Mouse (Mus musculus) ES-Bruce4 (cell line): ENCODE measurements around the gene Timm10. TPM values are rescaled to one million over a fixed set of nuclear protein-coding genes. Genes with fewer than 3 reads are reported as not detected.

Experiments used
- H3K27ac ChIP-seq: 2 replicates; pipeline ENCODE4 v1.5.1; 2012; ENCODE audit warnings: low read length, inconsistent platforms; ENCODE audit not compliant: insufficient read depth
- H3K27me3 ChIP-seq: 2 replicates; pipeline ENCODE4 v1.6.1; 2012; ENCODE audit warnings: mild to moderate bottlenecking, low read length, inconsistent platforms; ENCODE audit not compliant: control insufficient read depth, poor library complexity, insufficient read depth, severe bottlenecking
- H3K36me3 ChIP-seq: 2 replicates; pipeline ENCODE4 v1.6.1; 2012; ENCODE audit warnings: inconsistent platforms, mild to moderate bottlenecking, low read length, moderate library complexity; ENCODE audit not compliant: control insufficient read depth, poor library complexity, insufficient read depth, severe bottlenecking
- H3K4me1 ChIP-seq: one replicate; pipeline ENCODE4 v1.8.1; 2011; ENCODE audit warnings: low read length; ENCODE audit not compliant: control insufficient read depth, insufficient read depth
- H3K4me3 ChIP-seq: 2 replicates; pipeline ENCODE4 v1.5.1; 2011; ENCODE audit warnings: low read depth, mild to moderate bottlenecking, low read length
- H3K9ac ChIP-seq: 2 replicates; pipeline ENCODE4 v1.6.1; 2012; ENCODE audit warnings: low read depth, mild to moderate bottlenecking, inconsistent platforms; ENCODE audit not compliant: poor library complexity, severe bottlenecking
- H3K9me3 ChIP-seq: replicated peaks from 2 replicates; pipeline ENCODE4 v1.6.1; 2012; ENCODE audit warnings: mild to moderate bottlenecking, low read length, inconsistent platforms; ENCODE audit not compliant: control insufficient read depth, poor library complexity, insufficient read depth, severe bottlenecking
- CTCF ChIP-seq: IDR thresholded peaks from one replicate; pipeline ENCODE4 v1.8.1; 2011; ENCODE audit warnings: low read depth, low read length
- EP300 ChIP-seq: IDR thresholded peaks from 2 replicates; pipeline ENCODE4 v1.6.1; 2011; ENCODE audit warnings: low read depth, low read length; ENCODE audit not compliant: insufficient read depth
- POLR2A ChIP-seq: IDR thresholded peaks from one replicate; pipeline ENCODE4 v1.8.1; 2011; ENCODE audit warnings: low read length; ENCODE audit not compliant: insufficient read depth
- polyA plus RNA-seq: library from polyadenylated mRNA; stranded (reverse); fragments of >200 nt; gene quantifications from 2 replicates; pipeline ENCODE4 v1.2.4, GENCODE M21; 2011; ENCODE audit warnings: low read depth; ENCODE audit not compliant: missing spikeins, insufficient read depth, insufficient read length

Gene Timm10
- polyA plus RNA-seq, 1 experiment: 40.8 TPM

- peak; percentile 48 for TF ChIP-seq CTCF
- TF ChIP-seq POLR2A: no peak
- H3K27me3 ChIP-seq: peaks cover 18% of the 10 kb centered on the region
- no peaks in the 10 kb centered on the region for H3K4me1 ChIP-seq
- no peaks in the 10 kb centered on the region for H3K36me3 ChIP-seq
- no peak overlapping the region for H3K9ac ChIP-seq
- H3K9me3 ChIP-seq: no peaks in the 10 kb centered on the region
- H3K27ac ChIP-seq: no peak overlapping the region
- no peak overlapping the region for H3K4me3 ChIP-seq
Measured at GRCm38 (mm10) chr2:84870623-84871160, 43.9 kb downstream of the Timm10 start.

GRCm38 (mm10) chr2:84872105-84872716 is 45.4 kb downstream of the Timm10 start:
- no peak for TF ChIP-seq CTCF
- TF ChIP-seq POLR2A: no peak
- no peak for TF ChIP-seq EP300
- H3K27ac ChIP-seq: no peak overlapping the region

GRCm38 (mm10) chr2:84875842-84876241 is 49.0 kb downstream of the Timm10 start:
- peaks cover 14% of the 10 kb centered on the region for H3K27me3 ChIP-seq
- TF ChIP-seq CTCF: no peak
- TF ChIP-seq EP300: no peak
- no peak for TF ChIP-seq POLR2A

More at GRCm38 (mm10) chr2:84872105-84872716, 45.4 kb downstream of the Timm10 start:
- Histone ChIP-seq H3K9me3 (no peaks in the 10 kb centered on the region), H3K4me1 (no peaks in the 10 kb centered on the region), H3K4me3 (peak overlapping the region; percentile 44), H3K36me3 (no peaks in the 10 kb centered on the region), H3K27me3 (peaks cover 14% of the 10 kb centered on the region), H3K9ac (peak overlapping the region; percentile 45)

More at GRCm38 (mm10) chr2:84875842-84876241, 49.0 kb downstream of the Timm10 start:
- Histone ChIP-seq H3K4me1 (no peaks in the 10 kb centered on the region), H3K9ac (no peak overlapping the region), H3K27ac (no peak overlapping the region), H3K9me3 (no peaks in the 10 kb centered on the region), H3K4me3 (no peak overlapping the region), H3K36me3 (no peaks in the 10 kb centered on the region)

Other genes with a start within 250 kb of the Timm10 start
- 239 and 247 TPM in 2 replicates for gene Ctnnd1, start 176.2 kb upstream of the Timm10 start, polyA plus RNA-seq
- gene Btbd18, start 167.9 kb upstream of the Timm10 start, polyA plus RNA-seq: 1.2 and 2.2 TPM in 2 replicates
- 194 and 215 TPM in 2 replicates for gene Selenoh, start 156.2 kb upstream of the Timm10 start, polyA plus RNA-seq
- not detected in 2 replicates for gene Gm28635, start 149.0 kb upstream of the Timm10 start, polyA plus RNA-seq
- 66.1 and 66.6 TPM in 2 replicates for gene Med19, start 148.6 kb upstream of the Timm10 start, polyA plus RNA-seq
- gene Tmx2, start 147.9 kb upstream of the Timm10 start, polyA plus RNA-seq: 63.5 and 69.6 TPM in 2 replicates
- gene Zdhhc5, start 111.8 kb upstream of the Timm10 start, polyA plus RNA-seq: 39.6 and 42.4 TPM in 2 replicates
- 32.9 and 34.9 TPM in 2 replicates for gene Clp1, start 99.6 kb upstream of the Timm10 start, polyA plus RNA-seq
- 0.56 and 0.73 TPM in 2 replicates for gene Ypel4, start 92.9 kb upstream of the Timm10 start, polyA plus RNA-seq
- gene Gm19426, start 83.3 kb upstream of the Timm10 start, polyA plus RNA-seq: 9.9 and 10.3 TPM in 2 replicates
- 17.2 and 19.2 TPM in 2 replicates for gene Serping1, start 51.6 kb upstream of the Timm10 start, polyA plus RNA-seq
- gene Ube2l6, start 28.2 kb upstream of the Timm10 start, polyA plus RNA-seq: 12.6 and 14.3 TPM in 2 replicates
- 2.6 and 2.8 TPM in 2 replicates for gene Smtnl1, start 4.3 kb upstream of the Timm10 start, polyA plus RNA-seq
- 11.5 and 12.3 TPM in 2 replicates for gene Slc43a1, start 11.9 kb downstream of the Timm10 start, polyA plus RNA-seq
- not detected in 2 replicates for gene Rtn4rl2, start 59.7 kb downstream of the Timm10 start, polyA plus RNA-seq
- gene Slc43a3, start 109.6 kb downstream of the Timm10 start, polyA plus RNA-seq: 4.4 and 4.9 TPM in 2 replicates
- not detected in 2 replicates for gene Prg2, start 153.5 kb downstream of the Timm10 start, polyA plus RNA-seq
- not detected in 2 replicates for gene Prg3, start 161.2 kb downstream of the Timm10 start, polyA plus RNA-seq
- gene Ssrp1, start 210.2 kb downstream of the Timm10 start, polyA plus RNA-seq: 228 and 238 TPM in 2 replicates
- 1.3 and 2.5 TPM in 2 replicates for gene P2rx3, start 210.5 kb downstream of the Timm10 start, polyA plus RNA-seq
- 27.1 and 33.6 TPM in 2 replicates for gene Tnks1bp1, start 221.0 kb downstream of the Timm10 start, polyA plus RNA-seq